Mouse (Mus musculus) G1E (cell line): Measurements from ENCODE around the gene Pxn.

Experiments used
- CTCF ChIP-seq: IDR thresholded peaks from 2 replicates; pipeline ENCODE4 v1.5.1; 2012; ENCODE audit warnings: low read depth, low read length, inconsistent platforms, mixed read lengths
- GATA1 ChIP-seq: IDR thresholded peaks from 2 replicates; pipeline ENCODE4 v1.6.1; 2012; ENCODE audit warnings: borderline replicate concordance, low read length, inconsistent platforms, mixed read lengths
- GATA2 ChIP-seq: IDR thresholded peaks from 2 replicates; pipeline ENCODE4 v1.6.1; 2012; ENCODE audit warnings: low read depth, low read length, inconsistent platforms, borderline replicate concordance
- TAL1 ChIP-seq: conservative IDR thresholded peaks from 2 replicates; pipeline ENCODE4 v1.6.1; 2012; ENCODE audit warnings: low read depth, low read length, inconsistent platforms, mixed read lengths

DNA sequence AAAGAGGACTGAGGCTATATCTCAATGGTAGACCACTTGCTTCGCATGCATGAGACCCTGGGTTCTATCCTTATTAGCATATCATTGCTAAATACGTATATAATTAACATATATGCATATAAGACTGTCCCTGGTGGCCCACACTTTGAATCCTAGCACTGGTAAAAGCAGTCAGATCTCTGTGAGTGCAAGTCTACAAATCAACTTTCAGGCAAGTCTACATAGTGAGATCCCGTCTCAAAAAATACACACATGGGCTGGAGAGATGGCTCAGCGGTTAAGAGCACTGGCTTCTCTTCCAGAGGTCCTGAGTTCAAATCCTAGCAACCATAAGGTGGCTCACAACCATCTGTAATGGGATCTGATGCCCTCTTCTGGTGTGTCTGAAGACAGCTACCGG, 15.4 kb upstream of the Pxn start:
- TF ChIP-seq CTCF (no peak), TAL1 (no peak), GATA1 (no peak), GATA2 (no peak)
